Mouse (Mus musculus) embryonic facial prominence, embryonic 15.5 days (tissue): ENCODE data around the gene Zfp668. TPM values are rescaled to one million over a fixed set of nuclear protein-coding genes. Genes with fewer than 3 reads are reported as not detected.

ENCODE experiments used
- ATAC-seq: fragments of 200-750 bp; cut with Nextera tagmentation; 2 replicates; pipeline ENCODE4 v1.8.0; 2017; ENCODE audit warnings: low read depth, moderate TSS enrichment; ENCODE audit not compliant: insufficient number of reproducible peaks, low FRiP score, low TSS enrichment
- H3K27ac ChIP-seq: fragments of 300-500 bp; sonication (generic); replicated peaks from 2 replicates; pipeline ENCODE4 v1.5.1; 2015; ENCODE audit warnings: mild to moderate bottlenecking, inconsistent platforms
- H3K27me3 ChIP-seq: fragments of 300-500 bp; sonication (generic); 2 replicates; pipeline ENCODE4 v1.6.1; 2015; ENCODE audit warnings: inconsistent platforms
- H3K36me3 ChIP-seq: fragments of 300-500 bp; sonication (generic); 2 replicates; pipeline ENCODE4 v1.6.1; 2015; ENCODE audit warnings: mild to moderate bottlenecking, inconsistent platforms
- H3K4me1 ChIP-seq: fragments of 300-500 bp; sonication (generic); 2 replicates; pipeline ENCODE4 v1.6.1; 2015; ENCODE audit warnings: inconsistent platforms
- H3K4me2 ChIP-seq: fragments of 300-500 bp; sonication (generic); replicated peaks from 2 replicates; pipeline ENCODE4 v1.6.1; 2015; ENCODE audit warnings: mild to moderate bottlenecking, inconsistent platforms
- H3K4me3 ChIP-seq: fragments of 300-500 bp; sonication (generic); replicated peaks from 2 replicates; pipeline ENCODE4 v1.5.1; 2015; ENCODE audit warnings: mild to moderate bottlenecking, inconsistent platforms
- H3K9ac ChIP-seq: fragments of 300-500 bp; sonication (generic); 2 replicates; pipeline ENCODE4 v1.6.1; 2015; ENCODE audit warnings: inconsistent platforms
- H3K9me3 ChIP-seq: fragments of 300-500 bp; sonication (generic); replicated peaks from 2 replicates; pipeline ENCODE4 v1.6.1; 2016; ENCODE audit warnings: inconsistent platforms
- WGBS: fragments of 180-500 bp; shearing (Covaris S2); methylation state at CpG from one replicate; pipeline ENCODE4 v1.1.7; 2015; 5-methylcytosine and 5-hydroxymethylcytosine counted together
- polyA plus RNA-seq: library from polyadenylated mRNA; unstranded; fragments of >200 nt; fragmentation: Nextera tagmentation; extraction: Ambion mirVana; gene quantifications from 2 replicates; pipeline ENCODE4 v1.2.1, GENCODE M21; 2015

Gene Zfp668
- polyA plus RNA-seq, 1 experiment from 2014 or later = 17.7 TPM

- H3K27ac ChIP-seq = peak overlapping the region; percentile 99
- WGBS = 4% methylated on average over 20 of the region's 20 CpGs
- H3K9me3 ChIP-seq = no peaks in the 10 kb centered on the region
- no peaks in the 10 kb centered on the region for H3K27me3 ChIP-seq
- H3K4me2 ChIP-seq = peak overlapping the region; percentile 76
- ATAC-seq = no peak
- H3K4me3 ChIP-seq = peak overlapping the region; percentile 82
- peak overlapping the region; percentile 93 for H3K9ac ChIP-seq
- H3K4me1 ChIP-seq = peaks cover 23% of the 10 kb centered on the region
- H3K36me3 ChIP-seq = peaks cover 29% of the 10 kb centered on the region
Measured at GRCm38 (mm10) chr7:127874812-127875626, 1.6 kb downstream of the Zfp668 start.

DNA sequence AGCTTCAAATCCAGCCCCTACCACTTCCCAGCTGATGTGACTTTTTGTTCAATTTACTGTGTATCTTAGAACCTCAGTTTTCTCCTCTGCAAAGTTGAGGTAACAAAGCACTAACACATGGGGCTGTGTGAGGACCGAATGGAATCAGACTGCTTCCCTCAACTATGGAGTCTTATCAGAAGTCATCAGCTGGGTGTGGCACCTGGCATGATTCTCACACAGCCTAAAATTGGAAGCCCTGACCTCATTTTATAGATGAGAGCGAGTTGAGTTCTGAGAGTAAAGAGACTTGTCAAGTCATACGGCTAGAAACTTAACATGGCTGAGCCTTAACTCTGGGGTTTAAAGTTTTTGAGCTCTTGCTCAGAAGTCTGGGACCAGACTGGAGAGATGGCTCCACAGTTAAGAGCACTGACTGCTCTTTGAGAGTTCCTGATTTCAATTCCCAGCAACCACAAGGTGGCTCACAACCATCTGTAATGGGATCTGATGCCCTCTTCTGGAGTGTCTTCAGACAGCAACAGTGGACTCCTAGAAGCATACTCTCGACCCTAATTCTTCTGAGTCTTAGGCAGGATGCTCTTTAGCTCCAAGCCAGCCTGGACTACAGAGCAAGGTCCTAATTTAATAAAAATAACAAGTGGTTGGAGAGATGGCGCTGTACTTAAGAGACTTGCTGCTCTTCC is 6.3 kb downstream of the Zfp668 start:
- Histone ChIP-seq H3K4me3 (no peak overlapping the region), H3K27ac (no peak overlapping the region), H3K4me2 (no peak overlapping the region), H3K36me3 (peaks cover 38% of the 10 kb centered on the region), H3K27me3 (no peaks in the 10 kb centered on the region), H3K9me3 (no peaks in the 10 kb centered on the region), H3K9ac (no peak overlapping the region), H3K4me1 (peaks cover 21% of the 10 kb centered on the region)
- no peak for ATAC-seq
- 74% methylated on average over 5 of the region's 5 CpGs for WGBS

GRCm38 (mm10) chr7:127869149-127869810 is 7.3 kb downstream of the Zfp668 start:
- no peaks in the 10 kb centered on the region for H3K9me3 ChIP-seq
- WGBS = 37% methylated on average over 3 of the region's 3 CpGs
- peak overlapping the region; percentile 31 for H3K27ac ChIP-seq
- H3K4me2 ChIP-seq = no peak overlapping the region
- ATAC-seq = peak; percentile 59
- peaks cover 13% of the 10 kb centered on the region for H3K4me1 ChIP-seq
- H3K27me3 ChIP-seq = no peaks in the 10 kb centered on the region
- H3K4me3 ChIP-seq = no peak overlapping the region
- H3K36me3 ChIP-seq = peaks cover 44% of the 10 kb centered on the region
- H3K9ac ChIP-seq = no peak overlapping the region

GRCm38 (mm10) chr7:127867641-127868040 is 9.0 kb downstream of the Zfp668 start:
- no peak overlapping the region for H3K4me3 ChIP-seq
- no peak overlapping the region for H3K27ac ChIP-seq
- no peak for ATAC-seq
- H3K4me2 ChIP-seq = no peak overlapping the region
- H3K27me3 ChIP-seq = no peaks in the 10 kb centered on the region
- no peaks in the 10 kb centered on the region for H3K9me3 ChIP-seq
- no peak overlapping the region for H3K9ac ChIP-seq
- WGBS = 97% methylated on average over 18 of the region's 18 CpGs
- H3K36me3 ChIP-seq = peaks cover 38% of the 10 kb centered on the region
- peaks cover 9% of the 10 kb centered on the region; the same call in 1 of the 2 replicates for H3K4me1 ChIP-seq

DNA sequence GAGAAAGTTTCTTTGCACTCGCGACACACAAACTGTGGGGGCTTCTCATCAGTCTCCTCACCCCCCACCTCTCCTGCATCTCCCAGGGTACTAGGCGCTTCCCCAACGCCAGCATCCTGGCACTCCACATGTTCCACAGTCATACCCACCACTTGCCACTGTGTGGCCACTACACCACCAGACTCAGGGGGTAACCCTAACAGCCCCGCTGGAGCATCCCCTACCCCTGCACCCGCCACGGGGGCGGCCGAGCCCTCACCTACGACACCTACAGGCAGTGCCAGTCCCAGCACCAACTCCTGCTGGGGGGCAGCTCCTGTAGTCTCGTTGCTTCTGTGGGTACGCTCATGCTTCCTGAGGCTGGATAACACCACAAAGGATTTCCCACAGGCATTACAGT is 10.2 kb downstream of the Zfp668 start:
- Histone ChIP-seq H3K27ac (no peak overlapping the region), H3K36me3 (peaks cover 38% of the 10 kb centered on the region), H3K27me3 (no peaks in the 10 kb centered on the region), H3K9ac (no peak overlapping the region), H3K4me3 (no peak overlapping the region), H3K4me2 (no peak overlapping the region), H3K4me1 (peaks cover 9% of the 10 kb centered on the region; the same call in 1 of the 2 replicates), H3K9me3 (no peaks in the 10 kb centered on the region)
- 94% methylated on average over 12 of the region's 12 CpGs for WGBS
- no peak for ATAC-seq

DNA sequence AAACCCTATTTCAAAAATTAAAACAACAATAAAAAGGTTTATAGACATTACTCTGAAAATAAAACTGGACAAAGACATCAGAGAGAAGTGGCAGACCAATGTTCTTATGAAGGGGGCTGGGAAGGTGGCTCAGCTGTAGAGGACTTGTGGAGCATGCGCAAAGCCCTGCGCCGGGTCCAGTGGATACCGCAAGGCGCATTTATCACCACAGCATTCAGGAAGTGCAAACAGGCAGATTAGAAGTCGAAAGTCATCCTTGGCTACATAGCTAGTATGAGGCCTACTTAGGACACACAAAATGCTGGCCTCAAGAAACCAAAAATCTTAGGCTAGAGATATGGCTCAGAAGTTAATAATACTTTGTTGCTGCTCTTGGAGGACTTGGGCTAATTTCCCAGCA is 18.4 kb downstream of the Zfp668 start:
- Histone ChIP-seq H3K4me2 (no peak overlapping the region), H3K4me3 (no peak overlapping the region), H3K9me3 (no peaks in the 10 kb centered on the region), H3K36me3 (no peaks in the 10 kb centered on the region), H3K9ac (no peak overlapping the region), H3K27me3 (no peaks in the 10 kb centered on the region), H3K4me1 (no peaks in the 10 kb centered on the region), H3K27ac (no peak overlapping the region)
- ATAC-seq = no peak
- WGBS = 92% methylated on average over 6 of the region's 6 CpGs

GRCm38 (mm10) chr7:127850906-127851305 is 25.7 kb downstream of the Zfp668 start:
- H3K27me3 ChIP-seq = no peaks in the 10 kb centered on the region
- no peaks in the 10 kb centered on the region for H3K9me3 ChIP-seq
- WGBS = 60% methylated on average over 5 of the region's 5 CpGs
- no peak overlapping the region for H3K9ac ChIP-seq
- H3K4me3 ChIP-seq = no peak overlapping the region
- 0 out of 2 replicates have a peak overlapping the region, but pooled peaks have one; percentile 58 for H3K27ac ChIP-seq
- peaks cover 25% of the 10 kb centered on the region for H3K36me3 ChIP-seq
- no peaks in the 10 kb centered on the region for H3K4me1 ChIP-seq
- no peak overlapping the region for H3K4me2 ChIP-seq
- ATAC-seq = no peak

DNA sequence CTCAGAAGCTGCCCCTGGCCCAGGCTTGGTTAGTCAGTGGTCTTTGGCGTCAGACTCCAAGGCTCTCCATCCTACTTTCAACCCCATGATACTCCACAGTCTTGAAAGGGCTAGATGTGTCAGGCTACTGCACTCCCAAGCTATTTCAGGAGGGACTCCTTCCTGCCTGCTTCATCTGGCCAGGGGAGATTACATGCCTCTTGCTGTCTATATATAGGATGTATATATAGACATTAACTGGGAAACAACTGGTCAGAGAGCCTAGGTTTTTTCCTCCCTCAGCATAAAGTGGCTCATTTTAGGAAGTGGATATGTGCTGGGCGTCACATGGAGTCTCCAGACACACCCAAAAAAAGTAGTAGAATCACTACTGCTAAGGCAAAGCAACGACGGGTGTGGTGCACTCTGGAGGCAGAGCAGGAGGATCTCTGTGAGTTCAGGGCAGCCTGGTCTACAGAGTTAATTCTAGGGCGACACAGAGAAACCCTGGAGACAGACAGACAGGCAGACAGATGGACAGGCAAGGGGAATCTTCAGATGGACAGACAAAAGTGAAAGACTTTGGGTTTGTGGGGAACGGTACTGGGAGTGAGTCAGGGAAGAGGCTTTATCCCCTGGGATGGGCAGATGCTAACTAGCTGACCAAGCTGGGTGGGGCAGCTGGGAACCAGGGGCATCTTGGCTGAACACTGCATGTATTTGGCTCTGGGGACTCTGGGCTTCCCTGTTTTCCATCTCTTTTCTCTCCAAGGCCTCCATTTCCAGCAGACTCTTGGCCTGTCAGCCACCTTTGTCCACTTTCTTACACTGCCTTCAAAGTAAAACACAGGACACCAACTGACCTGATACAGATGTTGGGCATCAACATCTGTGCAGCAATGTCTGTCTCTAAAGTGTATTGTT is 26.4 kb downstream of the Zfp668 start:
- Histone ChIP-seq H3K4me1 (no peaks in the 10 kb centered on the region), H3K9ac (no peak overlapping the region), H3K9me3 (no peaks in the 10 kb centered on the region), H3K4me3 (no peak overlapping the region), H3K27ac (peak overlapping the region; percentile 58), H3K36me3 (peaks cover 31% of the 10 kb centered on the region), H3K27me3 (no peaks in the 10 kb centered on the region), H3K4me2 (no peak overlapping the region)
- WGBS = 68% methylated on average over 6 of the region's 6 CpGs
- no peak for ATAC-seq

- WGBS = under 1% methylated on average over 40 of the region's 40 CpGs
- no peaks in the 10 kb centered on the region for H3K27me3 ChIP-seq
- peaks cover 14% of the 10 kb centered on the region for H3K4me1 ChIP-seq
- peak overlapping the region; percentile 97 for H3K27ac ChIP-seq
- H3K36me3 ChIP-seq = peaks cover 36% of the 10 kb centered on the region
- H3K9ac ChIP-seq = peak overlapping the region; percentile 50
- peak overlapping the region; percentile 66 for H3K4me3 ChIP-seq
- peak; percentile 52 for ATAC-seq
- H3K9me3 ChIP-seq = no peaks in the 10 kb centered on the region
- peak overlapping the region; percentile 90 for H3K4me2 ChIP-seq
Measured at GRCm38 (mm10) chr7:127842001-127842718, 34.5 kb downstream of the Zfp668 start.

DNA sequence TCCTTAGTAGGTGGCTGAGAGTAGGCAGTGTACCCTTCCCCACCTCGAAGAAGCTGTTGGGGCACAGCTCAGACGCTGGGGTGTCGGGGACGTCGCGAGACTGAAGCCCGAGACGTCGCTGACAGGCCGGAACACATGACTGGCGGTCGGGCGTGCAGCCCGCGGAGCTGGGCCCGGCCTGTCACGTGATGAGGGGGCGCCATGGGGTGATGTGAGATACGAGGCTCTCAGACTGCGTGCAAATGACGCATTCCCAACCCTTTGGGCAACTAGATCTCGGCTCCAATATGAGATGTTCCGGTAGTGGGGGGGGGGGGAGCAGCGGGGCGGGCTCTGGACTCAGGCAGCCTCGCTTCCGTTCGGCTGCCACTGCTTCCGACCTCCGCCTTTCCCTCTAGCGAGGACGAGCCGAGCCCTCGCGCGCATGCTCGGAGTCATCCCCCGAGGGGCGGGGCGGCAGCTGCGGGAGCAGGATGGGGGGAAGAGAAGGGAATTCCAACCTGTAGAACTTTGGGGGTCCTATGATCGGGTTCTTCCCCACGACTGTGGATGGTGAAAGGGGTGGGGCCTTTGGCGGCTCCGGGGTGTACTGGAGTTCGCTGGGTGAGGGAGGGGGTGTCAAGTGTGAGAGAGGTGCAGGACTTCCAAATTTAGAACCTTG is 35.2 kb downstream of the Zfp668 start:
- Histone ChIP-seq H3K36me3 (peaks cover 29% of the 10 kb centered on the region), H3K27me3 (no peaks in the 10 kb centered on the region), H3K9me3 (no peaks in the 10 kb centered on the region), H3K9ac (peak overlapping the region; percentile 50), H3K4me2 (peak overlapping the region; percentile 90), H3K4me1 (peaks cover 14% of the 10 kb centered on the region), H3K4me3 (peak overlapping the region; percentile 66), H3K27ac (peak overlapping the region; percentile 97)
- peak; percentile 94 for ATAC-seq
- under 1% methylated on average over 46 of the region's 46 CpGs for WGBS
